Mouse (Mus musculus): ENCODE measurements around the gene Gm45194. TPM values are rescaled to one million over a fixed set of nuclear protein-coding genes. Genes with fewer than 3 reads are reported as not detected.

The Gm45194 gene
- not detected for total RNA-seq (2023)

DNA sequence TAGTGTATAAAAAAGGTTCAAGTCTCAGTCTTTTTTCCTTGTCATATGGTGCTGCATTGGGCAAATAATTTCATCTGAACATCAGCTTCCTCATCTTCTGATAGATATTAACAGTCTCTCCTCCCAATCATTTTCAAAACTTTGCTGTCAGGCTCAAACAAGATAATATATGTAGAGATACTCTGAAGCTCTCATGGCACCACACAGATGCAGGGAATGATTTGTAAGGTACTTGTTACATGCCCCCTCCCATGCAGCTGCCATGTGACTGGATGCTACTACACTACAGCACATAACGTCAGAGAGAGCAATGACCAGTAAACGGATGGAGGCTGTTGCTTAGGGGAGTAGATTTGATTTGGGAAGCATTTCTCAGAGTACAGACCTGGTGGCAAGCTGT lies at the start of gene Gm45194:
TSS of gene Gm45194 (plus strand) at position 301 of the 400 bp plus-strand sequence.

DNA sequence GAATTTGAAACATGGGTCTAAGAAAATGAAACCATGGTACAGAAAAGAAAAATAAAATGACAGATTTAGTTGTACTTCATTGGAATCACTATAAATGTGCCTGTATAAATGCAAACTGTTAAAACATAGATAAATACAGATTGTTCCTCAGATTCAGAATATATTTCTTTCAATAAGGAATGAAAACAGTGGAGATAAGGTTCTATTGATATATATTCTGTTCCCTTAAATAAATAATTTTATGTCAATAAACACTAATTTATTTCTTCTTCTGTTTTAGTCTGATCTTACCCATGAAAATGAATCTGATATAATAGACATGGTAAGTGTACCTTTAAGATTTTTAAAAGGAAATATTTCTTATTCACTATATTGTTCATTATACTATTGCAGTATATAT lies 119.5 kb downstream of the Gm45194 start, which contains the start of gene Tex16:
TSS of gene Tex16 (plus strand) at position 301 of the 400 bp plus-strand sequence.

DNA sequence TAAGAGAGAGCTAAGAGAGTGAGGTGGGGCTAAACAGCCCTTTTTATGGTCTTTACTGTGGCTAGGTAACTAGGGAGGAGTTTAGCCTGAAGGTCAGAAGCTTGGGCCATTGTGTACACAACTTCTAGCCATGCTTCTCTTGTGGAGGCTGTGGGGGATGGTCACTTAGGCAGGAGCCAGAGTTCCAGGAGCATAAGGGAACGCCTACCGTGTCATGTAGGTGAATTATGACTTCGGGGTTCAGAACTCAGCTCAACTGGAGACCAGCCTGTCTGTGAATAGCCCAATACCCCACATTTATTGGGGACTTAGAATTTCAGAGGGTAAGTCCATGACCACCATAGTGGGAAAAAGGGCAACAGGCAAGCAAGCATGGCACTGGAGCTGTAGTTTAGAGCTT lies 347.6 kb downstream of the Gm45194 start, which contains the start of gene 4933403O08Rik:
TSS of gene 4933403O08Rik (plus strand) at position 301 of the 400 bp plus-strand sequence.

Other genes with a start within 250 kb of the Gm45194 start
- not detected for gene Hdx, start 194.3 kb upstream of the Gm45194 start, total RNA-seq (2023)
- not detected for gene Tex16, start 119.6 kb downstream of the Gm45194 start, total RNA-seq (2023)

All from CD4-positive naive resting alpha-beta T cell, adult 76 days (primary cell).